Mouse (Mus musculus) limb, embryonic 12.5 days (tissue): Measurements from ENCODE around the gene Spp1. TPM values are rescaled to one million over a fixed set of nuclear protein-coding genes. Genes with fewer than 3 reads are reported as not detected.

Experiments
- ATAC-seq: fragments of 200-750 bp; cut with Nextera tagmentation; 2 replicates; pipeline ENCODE4 v1.8.0; 2017; ENCODE audit warnings: low read depth, moderate TSS enrichment; ENCODE audit not compliant: insufficient number of reproducible peaks, insufficient read depth, low FRiP score, low TSS enrichment
- H3K27ac ChIP-seq: fragments of 300-500 bp; sonication (generic); 2 replicates; pipeline ENCODE4 v1.5.1; 2016; ENCODE audit warnings: mild to moderate bottlenecking, moderate library complexity
- H3K27me3 ChIP-seq: fragments of 300-500 bp; sonication (generic); 2 replicates; pipeline ENCODE4 v1.6.1; 2016; ENCODE audit warnings: mild to moderate bottlenecking, moderate library complexity
- H3K36me3 ChIP-seq: fragments of 300-500 bp; sonication (generic); 2 replicates; pipeline ENCODE4 v1.6.1; 2016; ENCODE audit warnings: mild to moderate bottlenecking, moderate library complexity
- H3K4me1 ChIP-seq: fragments of 300-500 bp; sonication (generic); replicated peaks from 2 replicates; pipeline ENCODE4 v1.6.1; 2016
- H3K4me2 ChIP-seq: fragments of 300-500 bp; sonication (generic); 2 replicates; pipeline ENCODE4 v1.6.1; 2016; ENCODE audit warnings: mild to moderate bottlenecking, moderate library complexity
- H3K4me3 ChIP-seq: fragments of 300-500 bp; sonication (generic); replicated peaks from 2 replicates; pipeline ENCODE4 v1.5.1; 2016; ENCODE audit warnings: mild to moderate bottlenecking
- H3K9ac ChIP-seq: fragments of 300-500 bp; sonication (generic); replicated peaks from 2 replicates; pipeline ENCODE4 v1.6.1; 2016; ENCODE audit warnings: mild to moderate bottlenecking, moderate library complexity
- H3K9me3 ChIP-seq: fragments of 300-500 bp; sonication (generic); 2 replicates; pipeline ENCODE4 v1.6.1; 2016; ENCODE audit warnings: mild to moderate bottlenecking, moderate library complexity
- WGBS: fragments of 180-500 bp; shearing (Covaris S2); methylation state at CpG from one replicate; pipeline ENCODE4 v1.1.7; 2016; 5-methylcytosine and 5-hydroxymethylcytosine counted together
- polyA plus RNA-seq: library from polyadenylated mRNA; unstranded; fragments of >200 nt; fragmentation: Nextera tagmentation; extraction: Ambion mirVana; gene quantifications from 2 replicates; pipeline ENCODE4 v1.2.1, GENCODE M21; 2016

The Spp1 gene
- 5.3 and 5.5 TPM in 2 replicates for polyA plus RNA-seq

DNA sequence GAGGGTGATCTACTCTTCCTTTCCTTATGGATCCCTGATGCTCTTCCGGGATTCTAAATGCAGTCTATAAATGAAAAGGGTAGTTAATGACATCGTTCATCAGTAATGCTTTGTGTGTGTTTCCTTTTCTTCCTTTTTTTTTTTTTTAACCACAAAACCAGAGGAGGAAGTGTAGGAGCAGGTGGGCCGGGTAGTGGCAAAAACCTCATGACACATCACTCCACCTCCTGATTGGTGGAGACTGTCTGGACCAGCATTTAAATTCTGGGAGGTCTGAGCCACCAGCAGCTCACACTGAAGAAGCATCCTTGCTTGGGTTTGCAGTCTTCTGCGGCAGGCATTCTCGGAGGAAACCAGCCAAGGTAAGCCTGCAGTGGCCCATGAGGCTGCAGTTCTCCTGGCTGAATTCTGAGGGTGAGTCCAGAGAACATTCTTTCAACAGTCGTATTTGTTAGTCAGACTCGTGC lies at the start of gene Spp1:
TSS of gene Spp1 (plus strand) at position 284 of the 467 bp plus-strand sequence.
- no peaks in the 10 kb centered on the region for H3K4me1 ChIP-seq
- no peak for ATAC-seq
- H3K27me3 ChIP-seq = peaks cover 3% of the 10 kb centered on the region; the same call in 1 of the 2 replicates
- no peaks in the 10 kb centered on the region for H3K9me3 ChIP-seq
- no peak within 1 kb of the TSS for H3K4me3 ChIP-seq
- H3K36me3 ChIP-seq = no peaks in the 10 kb centered on the region
- H3K9ac ChIP-seq = no peak within 1 kb of the TSS
- WGBS = 68% methylated on average over 7 of the region's 7 CpGs
- H3K4me2 ChIP-seq = no peak within 1 kb of the TSS
- no peak within 1 kb of the TSS for H3K27ac ChIP-seq

DNA sequence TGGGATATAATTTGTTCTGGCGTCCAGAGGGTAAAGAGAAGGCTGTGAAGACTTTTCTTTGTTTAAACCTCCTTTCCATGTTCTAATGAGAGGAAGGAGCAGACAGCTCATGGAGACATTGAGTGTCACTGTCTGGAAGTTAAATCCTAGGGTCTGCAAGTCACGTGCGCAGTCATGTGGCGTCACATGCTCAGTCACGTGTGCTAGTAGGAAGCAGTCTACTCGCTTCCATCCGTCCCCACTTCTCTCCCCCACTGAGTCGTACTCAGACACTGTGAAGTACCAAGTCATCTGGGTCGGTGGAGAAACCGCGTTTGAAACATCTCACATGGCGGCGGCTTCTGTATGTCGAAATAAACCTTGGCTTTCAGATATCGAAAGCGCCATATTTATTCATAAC lies 49.4 kb upstream of the Spp1 start:
- 88% methylated on average over 16 of the region's 16 CpGs for WGBS

DNA sequence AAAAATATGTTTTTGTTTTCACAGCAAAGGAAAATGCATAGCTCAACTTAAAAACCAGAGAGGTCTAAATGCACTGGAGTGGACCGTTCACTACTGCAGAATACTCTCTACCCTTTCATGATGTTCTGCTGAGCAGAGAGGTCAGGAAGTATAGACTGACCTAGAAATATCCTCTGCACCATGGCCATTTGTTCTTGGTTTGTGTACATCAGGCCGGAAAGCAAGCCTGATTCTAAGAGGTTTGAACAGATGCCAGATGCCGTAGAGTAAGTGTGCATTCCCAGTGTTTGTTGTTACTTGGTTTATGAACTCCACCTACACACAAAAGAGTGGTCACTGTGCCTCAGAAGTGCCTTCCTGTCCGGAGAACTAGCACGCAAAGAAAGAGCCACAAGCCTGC lies 48.0 kb upstream of the Spp1 start:
- no peaks in the 10 kb centered on the region for H3K9me3 ChIP-seq
- no peaks in the 10 kb centered on the region for H3K27me3 ChIP-seq
- no peaks in the 10 kb centered on the region for H3K36me3 ChIP-seq
- ATAC-seq = no peak
- WGBS = 72% methylated on average over 5 of the region's 5 CpGs
- H3K9ac ChIP-seq = no peak overlapping the region
- H3K4me3 ChIP-seq = no peak overlapping the region
- H3K4me2 ChIP-seq = no peak overlapping the region
- peaks cover 7% of the 10 kb centered on the region for H3K4me1 ChIP-seq
- H3K27ac ChIP-seq = 0 out of 2 replicates have a peak overlapping the region, but pooled peaks have one; percentile 20

More for the DNA sequence above, 49.4 kb upstream of the Spp1 start:
- Histone ChIP-seq H3K4me1 (peaks cover 7% of the 10 kb centered on the region), H3K9ac (no peak overlapping the region), H3K36me3 (no peaks in the 10 kb centered on the region), H3K27ac (no peak overlapping the region), H3K27me3 (no peaks in the 10 kb centered on the region), H3K4me3 (no peak overlapping the region), H3K4me2 (no peak overlapping the region), H3K9me3 (no peaks in the 10 kb centered on the region)
- no peak for ATAC-seq

DNA sequence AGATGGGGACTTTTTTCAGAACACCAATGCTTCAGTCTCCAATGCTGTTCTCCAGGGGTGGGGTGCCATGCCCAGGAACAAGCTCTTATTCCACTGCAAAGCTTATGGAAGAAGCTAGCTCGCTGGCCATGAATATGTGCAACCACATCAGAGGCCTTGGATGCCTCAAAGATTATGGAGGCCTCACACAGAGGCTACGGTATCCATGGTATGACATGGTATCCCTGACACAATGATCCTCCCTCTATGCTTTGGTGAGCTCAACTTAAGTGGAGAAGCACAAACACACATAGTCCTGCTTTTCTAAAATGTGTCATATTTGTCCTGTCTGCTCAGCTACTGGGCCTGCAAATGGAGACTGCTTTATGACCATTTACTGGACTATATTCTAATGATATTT lies 44.0 kb upstream of the Spp1 start:
- Histone ChIP-seq H3K27me3 (no peaks in the 10 kb centered on the region), H3K4me2 (no peak overlapping the region), H3K9ac (no peak overlapping the region), H3K4me3 (no peak overlapping the region), H3K4me1 (no peaks in the 10 kb centered on the region), H3K36me3 (no peaks in the 10 kb centered on the region), H3K9me3 (no peaks in the 10 kb centered on the region), H3K27ac (no peak overlapping the region)
- ATAC-seq = no peak
- WGBS = 82% methylated on average over 2 of the region's 2 CpGs

DNA sequence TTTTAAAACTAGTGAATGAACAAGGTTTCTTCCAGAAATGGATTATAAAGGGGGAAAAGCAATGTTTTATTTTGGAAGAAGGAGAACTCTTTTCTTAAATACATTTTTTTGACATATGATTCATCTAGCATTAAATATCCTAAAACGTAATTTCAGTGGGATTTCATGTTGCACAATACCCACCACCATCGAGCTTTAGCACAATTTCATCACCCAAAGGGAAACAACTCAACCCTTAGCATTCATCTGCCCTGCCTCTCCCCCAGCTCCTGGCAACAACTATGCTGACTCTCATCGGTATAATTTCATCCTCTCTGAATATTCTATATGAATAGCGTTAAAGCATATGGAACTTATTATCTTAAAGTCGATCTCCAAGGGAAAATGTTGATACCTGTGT lies 42.1 kb upstream of the Spp1 start:
- H3K9me3 ChIP-seq = no peaks in the 10 kb centered on the region
- no peak overlapping the region for H3K27ac ChIP-seq
- no peak for ATAC-seq
- 0 out of 2 replicates have a peak, but pooled peaks cover under 1% of the 10 kb centered on the region for H3K4me1 ChIP-seq
- WGBS = 76% methylated on average over 5 of the region's 5 CpGs
- no peak overlapping the region for H3K9ac ChIP-seq
- H3K4me3 ChIP-seq = no peak overlapping the region
- no peak overlapping the region for H3K4me2 ChIP-seq
- H3K27me3 ChIP-seq = no peaks in the 10 kb centered on the region
- no peaks in the 10 kb centered on the region for H3K36me3 ChIP-seq

DNA sequence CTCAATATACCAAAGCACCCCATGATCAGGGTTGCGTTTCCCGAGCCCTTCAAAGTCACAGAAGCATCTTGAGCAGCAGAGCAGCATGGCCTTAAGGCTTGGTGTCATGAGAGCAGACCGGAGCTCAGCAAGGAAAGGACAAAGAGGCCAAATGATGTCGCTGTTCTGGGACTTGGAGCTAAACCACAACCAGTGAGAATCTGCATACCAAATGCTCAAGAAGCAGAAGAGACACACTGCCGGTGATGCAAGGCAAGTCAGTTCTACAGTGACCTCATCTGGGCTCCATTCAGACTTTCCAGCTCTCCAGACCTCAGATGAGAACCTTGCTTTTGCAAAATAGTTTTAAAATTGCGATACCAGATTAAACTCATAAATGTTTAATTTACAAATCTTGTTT lies 38.6 kb upstream of the Spp1 start:
- 81% methylated on average over 6 of the region's 6 CpGs for WGBS
- no peak for ATAC-seq
- H3K27ac ChIP-seq = no peak overlapping the region
- H3K36me3 ChIP-seq = no peaks in the 10 kb centered on the region
- no peak overlapping the region for H3K9ac ChIP-seq
- no peak overlapping the region for H3K4me2 ChIP-seq
- no peak overlapping the region for H3K4me3 ChIP-seq
- H3K27me3 ChIP-seq = no peaks in the 10 kb centered on the region
- H3K4me1 ChIP-seq = peaks cover 11% of the 10 kb centered on the region
- H3K9me3 ChIP-seq = no peaks in the 10 kb centered on the region

DNA sequence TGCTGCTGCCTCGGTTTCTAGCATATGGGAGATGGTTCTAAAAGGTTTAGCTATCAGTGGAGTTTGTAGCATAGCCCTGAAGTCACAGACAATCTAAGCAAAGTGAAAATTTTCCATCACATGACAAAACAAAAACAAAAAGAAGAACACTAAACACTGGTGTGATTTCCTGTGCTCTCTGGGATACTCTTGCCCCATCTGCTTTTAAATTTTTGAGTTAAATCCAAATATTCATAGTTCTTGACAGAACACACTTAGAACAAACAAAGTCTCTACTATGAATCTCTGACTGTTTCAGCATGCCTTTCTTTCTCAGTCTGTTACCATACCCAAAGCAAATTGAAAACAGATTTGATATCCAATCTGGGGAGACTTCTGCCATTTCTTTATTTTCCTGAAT lies 36.9 kb upstream of the Spp1 start:
- WGBS = 76% methylated on average over 1 of the region's 1 CpGs
- ATAC-seq = no peak
- peaks cover 11% of the 10 kb centered on the region for H3K4me1 ChIP-seq

DNA sequence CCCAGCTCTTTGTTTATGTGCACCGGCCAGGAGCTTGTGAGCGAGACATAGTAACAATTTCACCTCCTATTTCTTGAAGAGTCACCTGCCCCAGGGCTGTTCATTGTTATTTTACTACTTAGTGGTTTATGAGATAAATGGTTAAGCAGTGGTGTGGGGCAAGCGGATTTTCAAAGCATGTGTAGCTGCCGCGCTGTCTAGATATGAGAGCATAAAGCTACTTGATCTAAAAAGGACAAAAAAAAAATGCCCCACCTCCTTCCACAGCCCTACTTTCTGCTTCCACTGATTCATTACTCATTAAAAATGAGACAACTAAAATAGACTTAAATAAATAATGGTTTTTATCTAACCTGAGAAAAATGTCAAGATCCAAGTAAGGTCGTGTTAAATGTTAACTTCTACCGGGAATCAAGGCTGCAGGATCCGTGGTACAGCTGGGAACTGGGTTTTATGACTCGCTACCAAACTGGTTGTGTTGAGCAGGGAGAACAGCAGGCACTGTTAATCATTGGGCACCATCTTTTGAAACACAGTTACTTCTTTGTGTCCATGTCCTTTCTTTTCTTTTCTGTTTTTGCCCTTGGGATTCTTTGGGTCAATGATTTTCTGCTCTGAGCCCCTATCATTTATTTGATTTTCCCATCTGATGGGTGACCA lies 35.5 kb upstream of the Spp1 start:
- Histone ChIP-seq H3K4me2 (no peak overlapping the region), H3K27ac (peak overlapping the region; percentile 57; the same call in 1 of the 2 replicates), H3K9me3 (no peaks in the 10 kb centered on the region), H3K9ac (no peak overlapping the region), H3K4me1 (peaks cover 16% of the 10 kb centered on the region), H3K27me3 (no peaks in the 10 kb centered on the region), H3K4me3 (no peak overlapping the region), H3K36me3 (no peaks in the 10 kb centered on the region)
- ATAC-seq = no peak
- WGBS = 31% methylated on average over 9 of the region's 9 CpGs

More for the DNA sequence above, 36.9 kb upstream of the Spp1 start:
- Histone ChIP-seq H3K4me2 (no peak overlapping the region), H3K4me3 (no peak overlapping the region), H3K27me3 (no peaks in the 10 kb centered on the region), H3K36me3 (no peaks in the 10 kb centered on the region), H3K9ac (no peak overlapping the region), H3K9me3 (no peaks in the 10 kb centered on the region), H3K27ac (no peak overlapping the region)

DNA sequence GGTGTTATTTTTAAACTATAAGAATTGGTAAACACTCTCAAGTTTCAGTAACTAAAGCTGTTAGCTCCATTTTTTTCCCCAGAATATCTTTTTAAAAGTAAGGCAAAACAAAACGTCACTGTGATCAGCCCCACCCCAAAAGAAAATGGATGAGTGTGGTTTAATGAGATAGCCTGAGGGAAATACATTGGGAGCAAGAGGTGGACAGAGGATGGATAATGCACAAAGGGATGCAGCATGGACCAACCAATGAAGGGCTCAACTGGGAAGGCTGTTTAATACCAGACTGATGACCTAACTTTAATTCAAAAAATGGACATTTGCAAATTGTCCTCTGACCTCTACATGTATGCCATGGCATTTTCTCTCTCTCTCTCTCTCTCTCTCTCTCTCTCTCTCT lies 34.9 kb upstream of the Spp1 start:
- Histone ChIP-seq H3K9me3 (no peaks in the 10 kb centered on the region), H3K27me3 (no peaks in the 10 kb centered on the region), H3K36me3 (no peaks in the 10 kb centered on the region), H3K9ac (no peak overlapping the region), H3K4me3 (no peak overlapping the region), H3K27ac (no peak overlapping the region), H3K4me2 (no peak overlapping the region), H3K4me1 (peaks cover 18% of the 10 kb centered on the region)
- 38% methylated on average over 1 of the region's 1 CpGs for WGBS
- ATAC-seq = no peak

DNA sequence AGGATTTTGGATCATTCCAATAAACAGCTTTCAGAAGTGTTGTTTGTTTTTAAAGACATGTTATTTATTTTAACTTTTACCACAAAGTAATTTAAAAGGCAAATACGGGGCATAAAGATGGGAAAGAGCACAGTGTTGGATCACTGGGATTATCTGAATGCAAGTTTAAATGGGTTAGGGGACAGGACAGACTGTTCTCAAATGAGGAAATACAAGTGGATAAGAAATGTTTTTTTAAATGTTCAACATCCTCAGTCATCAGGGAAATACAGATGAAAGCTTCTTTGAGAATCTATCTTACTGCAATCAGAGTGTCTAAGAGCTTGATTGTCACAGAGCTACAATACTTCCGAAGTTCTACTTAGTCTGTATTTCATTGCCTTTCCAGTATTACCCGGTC lies 32.3 kb upstream of the Spp1 start:
- WGBS = 51% methylated on average over 3 of the region's 3 CpGs

DNA sequence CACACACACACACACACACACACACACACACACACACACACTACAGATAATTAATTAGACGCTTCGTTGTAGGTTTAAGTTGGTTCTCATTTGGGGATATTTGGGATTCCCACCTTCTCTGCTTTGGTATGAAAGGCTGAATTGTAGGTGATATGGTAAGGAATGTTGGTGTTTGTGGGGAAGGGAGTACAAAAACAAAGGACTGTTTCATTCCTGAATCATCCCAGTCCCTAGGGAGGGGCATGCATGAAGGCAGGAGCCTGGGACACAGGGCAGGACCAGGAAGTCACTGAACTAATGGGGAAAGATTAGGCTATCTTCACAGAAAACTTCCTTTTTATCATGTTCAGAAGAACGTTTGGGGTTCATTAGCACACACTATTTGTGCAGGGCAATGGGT lies 31.6 kb upstream of the Spp1 start:
- H3K27ac ChIP-seq = no peak overlapping the region

More for the DNA sequence above, 32.3 kb upstream of the Spp1 start:
- Histone ChIP-seq H3K4me2 (no peak overlapping the region), H3K9me3 (no peaks in the 10 kb centered on the region), H3K4me3 (no peak overlapping the region), H3K9ac (no peak overlapping the region), H3K36me3 (no peaks in the 10 kb centered on the region), H3K27ac (no peak overlapping the region), H3K4me1 (peaks cover 44% of the 10 kb centered on the region), H3K27me3 (no peaks in the 10 kb centered on the region)
- ATAC-seq = no peak

DNA sequence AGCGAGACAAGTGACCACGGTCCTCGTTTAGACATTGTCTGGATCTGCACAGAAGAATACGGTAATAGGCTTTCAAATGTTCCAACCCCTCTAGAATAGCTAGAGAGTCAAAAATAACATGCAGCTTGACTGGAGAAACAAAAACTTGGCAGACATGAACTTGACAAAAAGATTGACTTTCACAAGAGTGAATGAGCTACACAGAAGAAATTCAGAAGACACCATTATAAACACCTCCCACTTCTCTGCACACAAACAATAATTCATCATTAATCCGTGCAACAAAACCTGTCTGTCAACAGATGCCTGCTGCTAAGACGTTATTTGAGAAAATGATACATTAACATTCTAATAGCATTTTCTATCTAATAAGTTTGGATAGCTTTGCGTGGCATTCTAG lies 30.4 kb upstream of the Spp1 start:
- Histone ChIP-seq H3K9ac (no peak overlapping the region), H3K9me3 (no peaks in the 10 kb centered on the region), H3K27me3 (no peaks in the 10 kb centered on the region), H3K4me3 (no peak overlapping the region), H3K4me2 (no peak overlapping the region), H3K4me1 (peaks cover 47% of the 10 kb centered on the region), H3K36me3 (no peaks in the 10 kb centered on the region), H3K27ac (no peak overlapping the region)
- ATAC-seq = no peak
- 81% methylated on average over 7 of the region's 7 CpGs for WGBS

More for the DNA sequence above, 31.6 kb upstream of the Spp1 start:
- no peak overlapping the region for H3K4me2 ChIP-seq
- H3K4me1 ChIP-seq = peaks cover 48% of the 10 kb centered on the region
- H3K36me3 ChIP-seq = no peaks in the 10 kb centered on the region
- no peaks in the 10 kb centered on the region for H3K27me3 ChIP-seq
- no peak overlapping the region for H3K9ac ChIP-seq
- no peak for ATAC-seq
- no peaks in the 10 kb centered on the region for H3K9me3 ChIP-seq
- WGBS = 70% methylated on average over 3 of the region's 3 CpGs
- no peak overlapping the region for H3K4me3 ChIP-seq
